Mouse (Mus musculus): ENCODE data around the gene Muc2. TPM values are rescaled to one million over a fixed set of nuclear protein-coding genes. Genes with fewer than 3 reads are reported as not detected.
"Not testable (repeated sequence)": the region's sequence is repeated elsewhere in the genome, so short reads cannot be mapped to it uniquely, and the experiment has no call there.

The Muc2 gene
- 0.19 and 0.79 TPM in 2 replicates for polyA plus RNA-seq (2016; fragmentation: Nextera tagmentation; extraction: Ambion mirVana)

DNA sequence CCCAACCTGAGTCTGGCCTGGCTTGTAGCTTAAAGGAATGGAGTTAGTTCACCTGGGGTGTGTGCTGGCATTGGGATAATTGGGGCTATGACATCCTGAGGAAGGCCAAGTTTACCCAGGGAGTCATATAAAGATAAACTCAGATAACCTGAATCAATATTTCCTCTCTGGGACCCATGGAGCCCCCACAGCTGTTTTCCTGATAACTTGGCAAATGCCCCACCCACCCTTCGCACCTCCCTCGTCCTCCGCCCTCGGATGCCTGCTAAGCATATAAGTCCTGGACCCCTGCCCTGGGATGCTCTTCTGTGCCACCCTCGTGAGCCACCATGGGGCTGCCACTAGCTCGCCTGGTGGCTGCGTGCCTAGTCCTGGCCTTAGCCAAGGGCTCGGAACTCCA, at the start of gene Muc2:
Gene Muc2 (plus strand): TSS at position 301 of the 400 bp plus-strand sequence.
- Histone ChIP-seq H3K4me3 (no peak within 1 kb of the TSS), H3K9me3 (replicated peaks) (no peaks in the 10 kb centered on the region), H3K4me2 (replicated peaks) (no peak within 1 kb of the TSS), H3K27me3 (no peaks in the 10 kb centered on the region), H3K4me1 (no peaks in the 10 kb centered on the region), H3K36me3 (no peaks in the 10 kb centered on the region), H3K9ac (no peak within 1 kb of the TSS), H3K27ac (no peak within 1 kb of the TSS)
- WGBS, result 89% methylated on average over 8 of the region's 8 CpGs
- ATAC-seq (ENCODE audit: low FRiP score), result no peak

DNA sequence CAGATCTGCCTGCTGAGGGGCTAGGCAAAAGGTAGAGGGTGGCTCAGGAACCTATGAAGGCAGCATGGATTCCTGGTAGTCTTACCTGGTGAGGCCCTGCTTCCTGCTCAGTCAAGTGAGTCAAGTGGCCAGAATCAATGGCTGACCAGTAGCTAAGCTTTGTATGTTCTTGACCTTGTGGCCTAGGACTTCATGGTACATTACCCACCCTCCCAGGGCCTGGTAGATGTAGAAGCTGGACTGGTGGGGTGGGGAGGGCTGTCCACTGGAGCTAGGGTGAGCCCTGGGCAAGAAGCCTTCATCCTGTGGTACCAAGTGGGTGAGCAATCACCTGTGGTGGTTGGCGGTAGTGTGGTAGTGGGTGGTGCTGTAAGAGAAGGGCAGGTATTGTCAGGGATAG, 47.8 kb upstream of the Muc2 start:
- Histone ChIP-seq H3K9me3 (replicated peaks) (no peaks in the 10 kb centered on the region), H3K27ac (no peak overlapping the region), H3K4me2 (replicated peaks) (no peak overlapping the region), H3K4me1 (no peaks in the 10 kb centered on the region), H3K4me3 (no peak overlapping the region), H3K9ac (no peak overlapping the region), H3K27me3 (no peaks in the 10 kb centered on the region), H3K36me3 (no peaks in the 10 kb centered on the region)
- ATAC-seq (ENCODE audit: low FRiP score), result no peak
- 100% methylated on average over 1 of the region's 1 CpGs for WGBS

DNA sequence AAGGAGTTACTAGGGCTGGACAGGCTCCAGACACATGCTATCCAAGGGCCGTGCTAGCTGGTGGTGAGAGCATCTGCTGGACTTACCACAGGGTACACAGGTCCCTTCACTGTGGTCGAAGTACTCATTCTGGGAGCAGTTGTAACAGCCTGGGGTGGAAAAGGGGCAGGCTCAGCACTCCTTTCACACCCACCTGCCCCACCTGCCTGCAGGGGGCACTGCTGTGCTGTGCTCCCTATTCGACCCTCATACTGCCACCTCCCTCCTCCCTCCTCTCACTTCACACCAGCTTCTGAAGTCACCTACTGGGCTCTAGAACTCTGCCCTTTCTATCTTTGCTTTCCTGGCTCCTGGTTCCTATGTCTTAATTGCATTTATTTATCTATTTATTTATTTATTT, 47.0 kb upstream of the Muc2 start:
- no peak for ATAC-seq (ENCODE audit: low FRiP score)
- Histone ChIP-seq H3K36me3 (no peaks in the 10 kb centered on the region), H3K4me1 (no peaks in the 10 kb centered on the region), H3K27ac (no peak overlapping the region), H3K9me3 (replicated peaks) (no peaks in the 10 kb centered on the region), H3K27me3 (no peaks in the 10 kb centered on the region), H3K4me2 (replicated peaks) (no peak overlapping the region), H3K4me3 (no peak overlapping the region), H3K9ac (no peak overlapping the region)
- 59% methylated on average over 3 of the region's 3 CpGs for WGBS

DNA sequence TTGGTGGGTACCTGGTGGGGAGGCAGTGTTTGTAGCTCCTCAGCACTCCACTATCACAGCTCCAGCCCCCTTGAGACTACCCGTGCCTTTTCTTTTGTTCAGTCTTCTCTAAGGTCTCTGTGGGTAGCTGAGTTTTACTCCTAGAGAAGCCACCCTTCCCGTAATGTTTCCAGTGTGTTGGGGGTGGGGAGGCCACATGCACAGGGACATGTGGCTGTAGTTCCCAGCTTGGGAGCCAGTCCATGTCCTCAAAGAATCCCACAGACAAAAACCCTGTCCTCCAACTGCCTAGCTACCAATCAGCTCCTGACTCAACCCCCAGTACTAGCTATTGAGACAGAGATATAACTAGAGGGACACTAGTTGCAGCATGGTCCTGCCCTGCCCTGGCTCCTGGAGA, 43.1 kb upstream of the Muc2 start:
- Histone ChIP-seq H3K4me2 (replicated peaks) (no peak overlapping the region), H3K27me3 (no peaks in the 10 kb centered on the region), H3K4me1 (no peaks in the 10 kb centered on the region), H3K36me3 (no peaks in the 10 kb centered on the region), H3K4me3 (no peak overlapping the region), H3K9ac (no peak overlapping the region), H3K27ac (no peak overlapping the region), H3K9me3 (replicated peaks) (no peaks in the 10 kb centered on the region)
- no peak for ATAC-seq (ENCODE audit: low FRiP score)
- WGBS, result 66% methylated on average over 2 of the region's 2 CpGs

DNA sequence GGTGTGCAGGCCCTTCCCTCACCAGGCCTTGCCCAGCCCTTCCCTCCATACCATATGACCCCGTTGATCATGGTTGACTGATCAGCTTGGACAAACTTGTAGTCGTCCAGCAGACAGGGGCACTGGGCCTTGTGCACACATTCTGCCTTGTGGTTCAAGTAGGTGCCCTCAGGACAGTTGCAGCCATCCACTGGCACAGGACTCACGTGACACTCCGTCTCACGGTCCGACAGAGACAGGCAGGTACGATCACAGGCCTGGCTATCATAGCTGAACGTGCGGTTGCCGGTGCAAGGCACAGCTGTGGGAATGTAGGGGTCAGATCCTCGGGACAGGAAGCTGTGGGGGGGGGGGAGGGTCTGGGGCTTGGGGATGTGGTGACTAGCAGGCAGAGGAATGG, 42.3 kb upstream of the Muc2 start:
- H3K4me1 ChIP-seq, result no peaks in the 10 kb centered on the region
- H3K9ac ChIP-seq, result no peak overlapping the region
- WGBS, result 74% methylated on average over 11 of the region's 11 CpGs
- H3K4me2 ChIP-seq (replicated peaks), result no peak overlapping the region
- no peak overlapping the region for H3K27ac ChIP-seq
- H3K9me3 ChIP-seq (replicated peaks), result no peaks in the 10 kb centered on the region
- no peaks in the 10 kb centered on the region for H3K27me3 ChIP-seq
- no peak overlapping the region for H3K4me3 ChIP-seq
- no peak for ATAC-seq (ENCODE audit: low FRiP score)
- H3K36me3 ChIP-seq, result no peaks in the 10 kb centered on the region

DNA sequence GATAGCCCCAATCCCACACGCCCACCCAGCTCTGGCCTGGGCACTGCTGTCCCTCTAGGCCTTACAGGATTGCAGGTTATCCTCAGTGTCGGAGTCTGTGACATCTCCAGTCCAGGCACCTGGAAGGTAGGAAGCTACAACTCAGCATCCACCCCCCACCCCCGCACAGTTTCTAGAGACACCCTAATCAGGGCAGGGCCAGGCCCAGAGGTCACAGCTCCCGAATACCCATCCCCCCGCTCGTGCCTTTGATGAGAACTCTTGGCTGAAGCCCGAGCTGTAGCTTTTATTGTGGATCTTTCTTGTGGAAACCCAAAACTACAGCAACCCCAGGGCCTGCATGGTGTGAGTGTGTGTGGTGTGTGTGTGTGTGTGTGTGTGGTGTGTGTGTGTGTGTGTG, 37.9 kb upstream of the Muc2 start:
- Histone ChIP-seq H3K36me3 (no peaks in the 10 kb centered on the region), H3K9me3 (replicated peaks) (no peaks in the 10 kb centered on the region), H3K27me3 (no peaks in the 10 kb centered on the region), H3K4me2 (replicated peaks) (no peak overlapping the region), H3K27ac (no peak overlapping the region), H3K4me1 (no peaks in the 10 kb centered on the region), H3K4me3 (no peak overlapping the region), H3K9ac (no peak overlapping the region)
- 51% methylated on average over 7 of the region's 7 CpGs for WGBS
- no peak for ATAC-seq (ENCODE audit: low FRiP score)

DNA sequence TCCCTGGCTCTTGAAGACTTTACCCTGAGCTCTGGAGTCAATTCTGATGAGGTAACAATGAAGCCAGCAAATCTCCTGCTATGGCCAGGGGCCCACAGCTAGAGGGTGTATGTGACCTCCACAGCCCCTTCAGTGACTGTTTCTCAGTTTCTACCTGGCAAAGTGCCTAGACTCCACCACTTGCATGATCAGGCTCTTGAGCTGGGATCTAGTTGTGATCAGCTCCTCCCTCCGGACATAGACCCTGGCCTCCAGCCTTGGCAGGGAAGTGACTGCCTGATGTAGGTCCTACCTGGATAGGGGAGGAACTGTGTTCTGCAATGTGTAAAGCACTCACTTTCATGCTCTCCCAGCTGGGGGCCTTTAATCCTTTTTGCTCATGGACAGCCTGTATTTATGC, 29.8 kb upstream of the Muc2 start:
- Histone ChIP-seq H3K4me2 (replicated peaks) (no peak overlapping the region), H3K4me1 (no peaks in the 10 kb centered on the region), H3K27me3 (no peaks in the 10 kb centered on the region), H3K36me3 (no peaks in the 10 kb centered on the region), H3K9ac (no peak overlapping the region), H3K27ac (no peak overlapping the region), H3K9me3 (replicated peaks) (no peaks in the 10 kb centered on the region), H3K4me3 (no peak overlapping the region)
- 84% methylated on average over 1 of the region's 1 CpGs for WGBS
- no peak for ATAC-seq (ENCODE audit: low FRiP score)

DNA sequence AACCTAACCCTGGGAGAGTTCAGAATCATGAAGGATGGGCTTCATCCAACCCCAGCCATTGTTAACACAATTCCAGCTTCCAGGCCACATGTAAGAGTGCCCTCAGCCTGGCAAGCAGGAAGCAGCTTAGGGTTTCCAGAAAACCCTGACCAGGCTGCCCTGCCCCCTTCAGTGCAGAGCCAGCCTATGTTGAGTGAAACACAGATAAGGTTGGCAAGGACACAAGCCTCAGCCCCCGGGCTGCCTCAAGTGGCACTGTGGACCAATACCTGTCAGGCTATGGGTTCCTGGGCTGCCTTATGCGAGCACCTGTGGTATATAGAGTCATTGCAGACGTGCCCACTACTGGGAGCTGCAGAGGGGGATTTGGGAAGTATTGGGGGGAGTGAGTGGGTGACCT, 28.7 kb upstream of the Muc2 start:
- Histone ChIP-seq H3K4me1 (no peaks in the 10 kb centered on the region), H3K4me3 (no peak overlapping the region), H3K9ac (no peak overlapping the region), H3K27me3 (no peaks in the 10 kb centered on the region), H3K9me3 (replicated peaks) (no peaks in the 10 kb centered on the region), H3K27ac (no peak overlapping the region), H3K4me2 (replicated peaks) (no peak overlapping the region), H3K36me3 (no peaks in the 10 kb centered on the region)
- ATAC-seq (ENCODE audit: low FRiP score), result no peak
- WGBS, result 79% methylated on average over 3 of the region's 3 CpGs

DNA sequence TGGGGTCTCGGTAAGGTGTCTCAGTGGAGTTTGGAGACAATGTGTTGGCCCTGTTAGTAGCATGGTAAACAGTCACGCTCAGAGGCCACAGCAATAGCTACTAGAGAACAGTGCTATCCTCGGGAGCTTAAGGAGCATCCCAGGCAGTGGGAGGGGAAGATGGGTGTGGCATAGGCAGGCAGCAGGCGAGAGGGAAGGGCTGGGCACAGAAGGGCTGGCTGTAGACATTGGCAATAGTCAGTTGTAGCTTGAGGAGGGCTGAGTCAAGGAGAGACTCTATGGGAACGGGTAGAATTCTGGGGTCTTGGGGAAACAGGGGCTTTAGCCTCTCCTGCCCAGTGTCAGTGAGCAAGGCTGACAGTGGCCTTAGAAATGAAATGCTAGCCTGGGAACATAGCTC, 27.9 kb upstream of the Muc2 start:
- WGBS, result 54% methylated on average over 5 of the region's 5 CpGs
- no peak overlapping the region for H3K9ac ChIP-seq
- ATAC-seq (ENCODE audit: low FRiP score), result no peak

DNA sequence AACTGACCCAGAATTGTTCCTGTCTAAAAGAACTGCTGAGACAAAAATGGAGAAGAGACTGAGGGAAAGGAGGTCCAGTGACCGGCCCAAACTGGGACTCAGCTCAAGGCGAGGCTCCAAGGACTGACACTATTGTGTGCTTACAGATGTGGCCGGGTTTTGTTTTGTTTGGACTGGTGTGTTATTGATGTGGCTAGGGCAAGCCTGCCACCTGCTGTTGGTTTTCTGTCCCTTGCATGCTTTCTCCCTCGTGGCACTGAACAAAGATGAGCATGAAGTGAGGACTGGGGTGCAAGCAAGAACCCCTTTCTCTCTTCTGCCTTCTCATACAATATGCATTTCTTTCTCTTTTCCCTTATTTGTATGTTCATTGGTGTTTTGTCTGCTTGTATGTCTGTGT, 23.9 kb upstream of the Muc2 start:
- ATAC-seq (ENCODE audit: low FRiP score), result no peak
- Histone ChIP-seq H3K4me2 (replicated peaks) (no peak overlapping the region), H3K27ac (no peak overlapping the region), H3K27me3 (no peaks in the 10 kb centered on the region), H3K36me3 (no peaks in the 10 kb centered on the region), H3K4me1 (no peaks in the 10 kb centered on the region), H3K9ac (no peak overlapping the region), H3K4me3 (no peak overlapping the region), H3K9me3 (replicated peaks) (no peaks in the 10 kb centered on the region)
- WGBS, result 21% methylated on average over 4 of the region's 4 CpGs

More for the DNA sequence above, 27.9 kb upstream of the Muc2 start:
- Histone ChIP-seq H3K4me1 (no peaks in the 10 kb centered on the region), H3K4me3 (no peak overlapping the region), H3K4me2 (replicated peaks) (no peak overlapping the region), H3K36me3 (no peaks in the 10 kb centered on the region), H3K27me3 (no peaks in the 10 kb centered on the region), H3K9me3 (replicated peaks) (no peaks in the 10 kb centered on the region), H3K27ac (no peak overlapping the region)

DNA sequence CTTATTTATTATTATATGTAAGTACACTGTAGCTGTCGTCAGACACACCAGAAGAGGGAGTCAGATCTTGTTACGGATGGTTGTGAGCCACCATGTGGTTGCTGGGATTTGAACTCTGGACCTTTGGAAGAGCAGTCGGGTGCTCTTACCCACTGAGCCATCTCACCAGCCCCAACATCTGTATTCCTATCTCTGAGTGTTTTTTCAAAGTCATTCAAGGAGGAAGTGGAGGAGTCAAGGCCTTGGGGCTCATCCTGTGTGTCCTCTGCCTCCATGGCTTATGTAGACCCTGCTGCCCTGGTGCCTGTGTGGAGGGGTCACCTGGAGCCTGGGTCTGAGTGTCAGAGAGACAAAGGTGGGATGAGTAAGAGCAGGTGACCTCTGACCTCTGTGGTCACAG, 21.0 kb upstream of the Muc2 start:
- H3K27ac ChIP-seq; ATAC-seq (ENCODE audit: low FRiP score); H3K9me3 ChIP-seq (replicated peaks); H3K27me3 ChIP-seq; H3K4me2 ChIP-seq (replicated peaks); H3K4me1 ChIP-seq; H3K9ac ChIP-seq; H3K4me3 ChIP-seq; H3K36me3 ChIP-seq: not testable (repeated sequence)
- 88% methylated on average over 3 of the region's 3 CpGs for WGBS

DNA sequence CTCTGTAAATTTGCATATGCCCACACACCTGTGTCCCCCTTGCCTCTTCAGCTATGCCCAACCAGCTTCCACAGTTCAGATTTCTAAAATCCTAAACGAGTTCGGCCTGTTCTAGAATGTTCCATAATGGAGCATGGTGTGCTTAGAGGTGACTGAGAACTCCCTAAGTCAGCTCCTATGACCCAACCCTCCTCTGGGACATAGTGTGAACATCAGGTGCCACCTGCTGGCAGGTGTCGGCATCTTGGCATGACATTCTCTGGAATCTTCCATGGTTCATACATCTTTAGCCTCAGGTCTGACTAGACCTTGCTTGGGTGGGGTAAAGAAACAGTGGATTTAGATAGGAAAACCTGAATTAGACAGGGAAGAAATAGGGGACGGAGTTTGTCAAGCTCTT, 19.1 kb upstream of the Muc2 start:
- Histone ChIP-seq H3K27ac (no peak overlapping the region), H3K9me3 (replicated peaks) (no peaks in the 10 kb centered on the region), H3K27me3 (no peaks in the 10 kb centered on the region), H3K4me2 (replicated peaks) (no peak overlapping the region), H3K9ac (no peak overlapping the region), H3K36me3 (no peaks in the 10 kb centered on the region), H3K4me1 (no peaks in the 10 kb centered on the region), H3K4me3 (no peak overlapping the region)
- WGBS, result 81% methylated on average over 4 of the region's 4 CpGs
- ATAC-seq (ENCODE audit: low FRiP score), result no peak

DNA sequence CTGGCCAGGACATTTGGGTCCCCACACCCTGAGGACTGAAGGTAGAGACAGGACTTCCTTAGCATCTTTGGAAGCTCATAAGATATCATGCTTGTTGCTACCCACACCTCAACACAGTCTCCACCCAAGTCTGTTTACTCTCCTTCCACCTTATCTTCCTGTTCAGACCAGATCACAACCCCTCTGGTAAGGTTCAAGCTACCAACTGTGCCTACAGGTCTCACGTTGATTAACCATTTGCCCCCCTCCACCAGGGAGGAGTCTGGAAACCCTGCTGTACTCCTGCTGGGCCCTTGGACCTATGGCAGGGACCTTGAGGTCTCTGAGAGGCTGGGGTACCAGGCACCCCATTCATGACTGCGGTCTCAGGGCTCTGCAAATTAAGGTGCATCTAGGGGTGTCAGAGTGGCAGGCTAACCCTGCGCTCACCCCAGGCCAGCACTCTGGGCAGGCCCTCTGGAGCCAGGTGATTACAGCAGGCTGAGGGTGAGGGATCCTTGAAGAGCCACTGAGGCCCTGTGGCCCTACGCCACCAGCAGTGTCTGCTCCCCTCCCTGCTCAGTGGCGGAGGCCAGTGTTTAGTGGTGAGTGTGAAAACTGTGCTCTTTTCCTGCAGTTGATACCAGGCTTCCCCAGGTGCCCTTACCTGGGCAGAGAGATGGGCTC, 18.4 kb upstream of the Muc2 start:
- no peaks in the 10 kb centered on the region for H3K9me3 ChIP-seq (replicated peaks)
- H3K9ac ChIP-seq, result no peak overlapping the region
- no peaks in the 10 kb centered on the region for H3K27me3 ChIP-seq
- 89% methylated on average over 5 of the region's 5 CpGs for WGBS
- H3K27ac ChIP-seq, result no peak overlapping the region
- no peak overlapping the region for H3K4me3 ChIP-seq
- no peaks in the 10 kb centered on the region for H3K36me3 ChIP-seq
- H3K4me1 ChIP-seq, result no peaks in the 10 kb centered on the region
- no peak overlapping the region for H3K4me2 ChIP-seq (replicated peaks)
- no peak for ATAC-seq (ENCODE audit: low FRiP score)
